Mouse (Mus musculus) layer of hippocampus, postnatal 10 days (tissue): Measurements from ENCODE around the gene C8g. TPM values are rescaled to one million over a fixed set of nuclear protein-coding genes. Genes with fewer than 3 reads are reported as not detected.

Experiments used
- DNase-seq, 2 experiments: peaks; one replicate each; pipeline ENCODE4 v3.0.0; 2021; ENCODE audit warnings: low spot score in 2 of 2
- total RNA-seq, 2 experiments: library from RNA; stranded (reverse); gene quantifications; 2 replicates each; pipeline ENCODE4 v1.2.3; 2021

Gene C8g
- total RNA-seq, 2 experiments from 2014 or later = 1.5 to 1.9 TPM

- peak; percentile 52 to 59 for DNase-seq
These were observed 32.3 kb downstream of the C8g start for GRCm38 (mm10) chr2:25468962-25469915.

GRCm38 (mm10) chr2:25467606-25468303 is 33.8 kb downstream of the C8g start:
- no peak for DNase-seq

- no peak for DNase-seq
These were observed 35.5 kb downstream of the C8g start for GRCm38 (mm10) chr2:25465816-25466635.

- no peak for DNase-seq
These were observed 36.3 kb downstream of the C8g start for GRCm38 (mm10) chr2:25465256-25465655.

DNA sequence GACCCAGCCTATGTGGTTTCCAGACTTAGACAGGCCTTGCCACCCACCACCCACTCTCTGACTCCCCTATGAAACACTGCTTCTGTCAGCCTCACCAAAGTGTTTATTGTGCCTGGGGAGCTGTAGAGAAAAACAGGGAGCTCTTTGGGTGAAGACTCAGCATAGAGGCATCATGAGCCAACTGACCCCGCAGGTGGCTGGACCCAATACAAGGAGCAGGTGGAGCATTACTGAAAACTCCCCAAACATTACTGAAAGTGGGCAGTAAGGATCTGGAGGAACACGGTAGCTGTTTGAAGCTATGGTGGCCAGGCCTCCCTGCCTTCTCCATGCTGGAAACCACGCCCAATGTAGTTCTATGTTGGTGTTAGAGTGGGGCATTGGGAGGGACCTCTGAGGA is 37.9 kb downstream of the C8g start:
- DNase-seq = no peak

DNA sequence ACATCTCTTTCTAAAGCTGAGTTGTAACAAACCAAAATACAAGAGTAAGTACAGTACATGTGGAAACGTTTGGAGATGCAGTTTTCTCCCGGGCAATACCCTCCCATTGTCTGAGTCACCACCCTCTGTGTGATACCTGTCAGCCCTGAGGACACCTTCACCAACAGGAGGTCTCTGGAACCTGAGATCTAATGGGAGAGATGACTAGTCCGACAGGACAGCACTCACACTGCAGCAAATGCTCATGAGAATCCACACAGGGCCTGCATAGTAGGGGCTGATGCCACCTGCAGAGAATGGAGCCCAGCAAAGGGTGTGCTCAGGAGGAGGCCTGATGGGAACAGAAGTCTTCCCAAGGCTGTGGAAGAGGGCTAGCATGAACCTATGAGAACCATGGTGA is 40.1 kb downstream of the C8g start:
- no peak for DNase-seq

GRCm38 (mm10) chr2:25460551-25461309 is 40.8 kb downstream of the C8g start, which contains the start of gene Paxx:
TSS of gene Paxx (minus strand) at chr2:25461094.
- peak; percentile 85 to 87 for DNase-seq

- DNase-seq = no peak
These were observed 41.4 kb downstream of the C8g start for GRCm38 (mm10) chr2:25460135-25460534.

DNA sequence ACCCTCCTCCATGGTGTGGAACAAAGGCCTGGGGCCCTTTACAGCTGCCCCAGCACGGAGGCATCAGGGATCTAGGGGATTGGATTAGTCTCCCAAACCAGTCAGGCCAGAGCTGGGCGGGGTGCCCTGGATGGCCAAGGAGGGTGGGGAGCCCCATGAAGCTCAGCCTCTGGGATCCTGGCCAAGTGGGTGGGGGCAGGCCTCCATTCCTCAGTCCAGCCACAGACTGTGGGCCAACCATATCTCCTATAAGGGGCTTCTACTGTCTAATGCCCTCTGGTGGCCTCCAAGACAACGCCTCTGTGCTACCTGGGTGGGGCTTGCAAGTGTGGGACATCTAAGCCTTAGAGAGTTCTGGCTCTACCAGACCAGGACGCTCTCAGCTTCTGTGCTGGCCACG is 42.6 kb downstream of the C8g start:
- no peak for DNase-seq

DNA sequence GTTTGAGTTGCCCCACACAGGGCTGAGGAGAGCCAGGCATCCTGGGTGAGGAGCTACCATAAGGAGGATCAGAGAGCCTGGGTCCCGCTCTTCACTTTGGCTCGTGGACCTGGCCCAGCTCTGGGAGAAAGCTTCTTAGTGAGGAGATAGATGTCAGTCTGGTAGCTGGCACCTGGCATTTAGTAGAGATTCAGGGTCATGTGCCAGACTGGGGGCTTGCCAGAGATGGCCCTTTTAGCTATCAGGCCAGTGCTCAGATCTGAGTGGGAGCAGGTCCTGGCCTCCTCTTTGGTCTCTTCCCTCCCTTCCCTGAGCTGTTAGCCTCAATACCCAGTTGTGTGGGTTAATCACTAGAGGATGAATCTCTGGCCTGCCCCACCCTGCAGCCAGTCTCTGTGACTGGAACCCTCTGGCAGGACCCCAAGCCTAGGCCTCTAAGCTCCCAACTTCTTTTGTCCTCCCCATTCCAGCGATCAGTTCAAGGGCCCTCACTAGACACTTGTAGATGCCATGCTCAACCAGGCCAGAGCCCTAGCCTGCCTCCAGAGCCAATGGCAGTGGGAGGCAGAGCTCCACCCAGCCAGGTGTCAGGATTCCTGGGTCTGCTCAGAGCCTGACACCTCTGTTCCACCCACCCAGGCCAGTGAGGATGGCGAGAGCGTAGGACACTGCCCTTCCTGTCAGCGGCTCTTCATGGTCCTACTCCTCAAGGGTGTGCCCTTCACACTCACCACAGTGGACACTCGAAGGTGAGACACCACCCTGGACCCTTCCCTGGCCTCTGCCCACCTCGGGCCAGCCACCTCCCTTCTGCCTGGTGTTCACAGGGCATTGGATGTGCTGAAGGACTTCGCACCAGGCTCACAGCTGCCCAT is 44.3 kb downstream of the C8g start:
- DNase-seq = no peak

DNA sequence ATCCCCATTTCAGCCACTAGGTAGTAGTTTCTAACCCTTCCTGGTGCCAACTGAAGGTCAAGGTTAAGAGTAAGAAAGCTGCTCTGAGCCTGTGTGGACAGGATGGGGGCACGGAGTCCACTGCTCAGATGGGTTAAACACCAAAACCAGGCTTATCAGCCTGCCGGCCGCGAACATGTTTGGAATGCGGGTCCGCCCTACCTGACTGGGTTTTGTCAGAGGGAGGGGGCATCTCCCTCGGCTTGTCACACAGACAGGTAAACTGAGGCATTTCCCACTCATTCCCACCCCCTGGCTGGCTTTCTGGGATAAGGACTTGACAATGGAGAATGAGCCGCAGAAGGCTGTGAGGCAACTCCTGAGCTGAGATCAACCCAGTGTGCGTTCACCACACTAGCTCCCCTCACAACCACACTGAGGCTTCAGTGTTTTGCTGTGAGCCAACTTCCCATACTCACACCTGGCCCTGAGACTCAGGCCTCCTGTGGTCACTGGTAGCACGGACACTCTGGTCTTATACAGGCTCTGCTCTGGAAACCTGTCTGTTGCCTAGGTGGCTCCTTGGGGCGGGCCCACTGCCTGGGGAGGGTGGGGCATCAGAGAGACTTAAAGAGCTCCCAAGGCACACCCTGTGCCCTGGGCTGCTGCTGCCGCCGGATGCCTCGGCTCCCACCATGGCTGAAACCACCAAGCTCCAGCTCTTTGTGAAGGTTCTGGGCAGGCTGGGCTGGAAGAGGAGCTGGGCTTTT is 45.1 kb downstream of the C8g start, which contains the start of gene Clic3:
Gene Clic3 (plus strand): TSS at position 634 of the 749 bp plus-strand sequence.
- DNase-seq = no peak

GRCm38 (mm10) chr2:25452951-25453350 is 48.6 kb downstream of the C8g start:
- DNase-seq = no peak

GRCm38 (mm10) chr2:25450853-25451647 is 50.5 kb downstream of the C8g start:
- DNase-seq = no peak

Other genes with a start within 250 kb of the C8g start
- 10 to 100 TPM; 35.6 to 39.1 TPM for gene Tmem203, start 246.3 kb downstream of the C8g start, total RNA-seq
- gene Tprn, start 239.1 kb downstream of the C8g start, total RNA-seq = 10 to 100 TPM; 13.9 to 14.0 TPM
- 10 to 100 TPM; 77.2 to 83.4 TPM for gene Ssna1, start 229.3 kb downstream of the C8g start, total RNA-seq
- gene Anapc2, start 229.2 kb downstream of the C8g start, total RNA-seq = 10 to 100 TPM; 82.8 to 85.3 TPM
- gene Tmem210, start 213.6 kb downstream of the C8g start, total RNA-seq = not detected
- gene Lrrc26, start 211.8 kb downstream of the C8g start, total RNA-seq = not detected
- gene Grin1, start 182.5 kb downstream of the C8g start, total RNA-seq = 100 to 1,000 TPM; 345 to 348 TPM
- gene Man1b1, start 169.4 kb downstream of the C8g start, total RNA-seq = 10 to 100 TPM; 51.3 to 59.8 TPM
- gene Dpp7, start 145.4 kb downstream of the C8g start, total RNA-seq = 10 to 100 TPM; 21.2 to 28.0 TPM
- gene Uap1l1, start 136.0 kb downstream of the C8g start, total RNA-seq = 10 to 100 TPM; 11.2 to 11.5 TPM
- gene Sapcd2, start 129.4 kb downstream of the C8g start, total RNA-seq = 10 to 100 TPM; 16.0 to 18.3 TPM
- gene Entpd2, start 105.8 kb downstream of the C8g start, total RNA-seq = 10 to 100 TPM; 26.1 to 26.6 TPM
- gene Npdc1, start 102.4 kb downstream of the C8g start, total RNA-seq = 100 to 1,000 TPM; 416 to 446 TPM
- gene Fut7, start 78.5 kb downstream of the C8g start, total RNA-seq = under 1 TPM; 0.33 to 0.78 TPM
- 100 to 1,000 TPM; 107 to 118 TPM for gene Abca2, start 73.0 kb downstream of the C8g start, total RNA-seq
- gene Clic3, start 44.9 kb downstream of the C8g start, total RNA-seq = under 1 TPM in 1 of 2 experiments, not detected in 1; 0.60 TPM
- 10 to 100 TPM; 56.1 to 68.6 TPM for gene Paxx, start 40.6 kb downstream of the C8g start, total RNA-seq
- gene Ptgds, start 31.7 kb downstream of the C8g start, total RNA-seq = 100 to 1,000 TPM; 257 to 743 TPM
- gene Lcn12, start 7.8 kb downstream of the C8g start, total RNA-seq = not detected
- gene Fbxw5, start 969 bp downstream of the C8g start, total RNA-seq = 100 to 1,000 TPM; 132 to 140 TPM
- 10 to 100 TPM in 1 of 2 experiments, 1 to 10 TPM in 1; 9.0 to 10.5 TPM for gene Traf2, start 45.2 kb upstream of the C8g start, total RNA-seq
- 100 to 1,000 TPM; 232 to 242 TPM for gene Edf1, start 56.1 kb upstream of the C8g start, total RNA-seq
- 1 to 10 TPM; 1.0 to 5.4 TPM for gene Mamdc4, start 73.1 kb upstream of the C8g start, total RNA-seq
- 10 to 100 TPM; 94.5 to 99.8 TPM for gene Phpt1, start 73.5 kb upstream of the C8g start, total RNA-seq
- gene Ajm1, start 80.0 kb upstream of the C8g start, total RNA-seq = 10 to 100 TPM; 82.7 to 84.8 TPM
- gene Rabl6, start 106.8 kb upstream of the C8g start, total RNA-seq = 10 to 100 TPM; 84.7 to 96.9 TPM
- gene Ccdc183, start 116.0 kb upstream of the C8g start, total RNA-seq = not detected
- gene Tmem141, start 120.3 kb upstream of the C8g start, total RNA-seq = 10 to 100 TPM; 19.9 to 21.1 TPM
- 1 to 10 TPM; 1.1 to 1.4 TPM for gene Fcna, start 126.3 kb upstream of the C8g start, total RNA-seq
- gene Lcn8, start 151.4 kb upstream of the C8g start, total RNA-seq = not detected
- not detected for gene Lcn5, start 156.2 kb upstream of the C8g start, total RNA-seq
- gene Lcn6, start 175.1 kb upstream of the C8g start, total RNA-seq = not detected
- not detected for gene Lcn10, start 181.0 kb upstream of the C8g start, total RNA-seq
- not detected for gene Obp2a, start 198.3 kb upstream of the C8g start, total RNA-seq
- 10 to 100 TPM; 91.7 to 98.0 TPM for gene Bmyc, start 205.0 kb upstream of the C8g start, total RNA-seq
- not detected for gene Obp2b, start 235.3 kb upstream of the C8g start, total RNA-seq